Mouse (Mus musculus): Measurements from ENCODE around the gene Vcl.

Vcl gene

GRCm38 (mm10) chr14:21017871-21018270 is 88.7 kb downstream of the Vcl start:
- no peak for DNase-seq

DNA sequence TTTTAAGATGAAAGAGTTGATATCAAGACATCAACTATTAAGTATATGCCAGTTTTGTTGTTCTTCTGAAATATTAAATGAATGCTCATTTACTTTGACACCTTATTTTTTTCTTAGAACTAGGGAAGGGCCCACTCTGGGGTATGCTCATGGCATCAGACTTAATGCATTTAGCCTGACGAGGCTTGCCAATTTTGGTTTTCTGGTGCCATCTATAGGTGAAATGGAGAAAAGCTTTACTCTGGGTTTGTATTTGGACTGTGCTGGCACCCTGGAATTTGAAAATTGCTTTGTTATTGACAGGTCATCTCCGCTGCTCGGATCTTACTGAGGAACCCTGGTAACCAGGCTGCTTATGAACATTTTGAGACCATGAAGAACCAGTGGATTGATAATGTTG is 89.8 kb downstream of the Vcl start:
- peak; percentile 10 for DNase-seq

DNA sequence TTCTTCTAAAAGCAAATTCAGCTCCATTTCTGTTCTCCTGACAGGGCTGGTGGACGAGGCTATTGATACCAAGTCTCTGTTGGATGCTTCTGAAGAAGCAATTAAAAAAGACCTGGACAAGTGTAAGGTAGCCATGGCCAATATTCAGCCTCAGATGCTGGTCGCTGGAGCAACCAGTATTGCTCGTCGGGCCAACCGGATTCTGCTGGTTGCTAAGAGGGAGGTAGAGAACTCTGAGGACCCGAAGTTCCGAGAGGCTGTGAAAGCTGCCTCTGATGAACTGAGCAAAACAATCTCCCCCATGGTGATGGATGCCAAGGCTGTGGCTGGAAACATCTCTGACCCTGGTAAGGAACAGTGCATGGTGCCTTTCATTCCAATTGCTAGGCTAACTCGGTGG is 91.2 kb downstream of the Vcl start:
- DNase-seq, result peak; percentile 30

GRCm38 (mm10) chr14:21027542-21027941 is 98.3 kb downstream of the Vcl start:
- DNase-seq, result no peak

- no peak for DNase-seq
Observed at GRCm38 (mm10) chr14:21029025-21029659, 99.9 kb downstream of the Vcl start.

DNA sequence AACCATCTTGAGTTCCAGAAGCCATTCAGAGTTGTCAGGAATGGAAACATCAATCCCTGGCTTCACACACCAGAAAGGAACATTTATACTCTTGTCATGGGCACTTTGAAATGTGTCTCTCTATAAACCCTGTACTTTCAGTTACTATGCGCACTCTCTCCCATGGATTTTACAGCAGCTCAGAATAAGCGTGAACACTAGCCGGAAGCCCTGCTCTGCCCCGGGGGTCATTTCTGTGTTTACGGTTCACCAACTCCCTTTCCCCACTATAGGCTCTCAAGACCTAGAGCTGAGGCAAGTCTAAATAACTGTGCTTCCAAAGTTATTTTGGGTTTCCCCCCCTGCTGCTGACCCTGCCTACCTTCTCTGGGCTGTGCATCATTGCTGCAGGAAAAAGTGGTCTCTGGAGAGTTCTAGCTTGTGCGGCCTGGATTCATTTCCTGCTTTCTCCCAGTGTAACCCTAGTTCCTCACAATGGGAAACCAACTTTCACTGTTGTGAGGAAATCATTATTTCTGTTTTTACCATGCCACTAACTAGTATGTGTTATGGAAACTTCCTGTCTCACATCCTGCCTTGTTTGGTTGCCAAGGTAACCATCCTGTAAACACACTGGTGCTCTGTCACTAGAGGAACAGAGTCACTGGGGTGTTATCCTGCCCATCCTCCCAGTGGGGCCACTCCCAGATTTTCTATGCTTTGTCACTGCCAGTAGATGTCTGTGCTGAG is 102.7 kb downstream of the Vcl start:
- DNase-seq, result no peak

DNA sequence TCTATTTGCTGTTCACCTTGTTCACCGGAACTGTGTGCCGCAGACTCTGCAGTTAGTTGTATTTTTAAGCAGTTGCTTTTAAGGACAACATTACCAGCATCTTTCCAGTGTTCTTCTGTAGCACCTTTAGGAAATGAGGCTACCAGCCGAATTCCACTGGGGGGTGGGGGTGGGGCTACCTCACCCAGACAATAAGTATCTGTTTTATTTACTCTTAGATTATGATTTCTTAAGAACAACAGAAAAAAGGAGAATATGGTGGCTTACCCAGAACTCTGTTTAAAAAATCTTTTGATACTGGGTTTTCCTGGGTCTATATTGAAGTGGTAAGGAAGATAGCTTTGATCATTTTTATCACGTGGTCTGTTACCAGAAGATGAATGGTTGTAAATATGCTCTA is 105.1 kb downstream of the Vcl start:
- no peak for DNase-seq

- no peak for DNase-seq
Observed at GRCm38 (mm10) chr14:21034791-21035190, 105.6 kb downstream of the Vcl start.

- no peak for DNase-seq
Observed at GRCm38 (mm10) chr14:21039077-21039476, 109.9 kb downstream of the Vcl start.

DNA sequence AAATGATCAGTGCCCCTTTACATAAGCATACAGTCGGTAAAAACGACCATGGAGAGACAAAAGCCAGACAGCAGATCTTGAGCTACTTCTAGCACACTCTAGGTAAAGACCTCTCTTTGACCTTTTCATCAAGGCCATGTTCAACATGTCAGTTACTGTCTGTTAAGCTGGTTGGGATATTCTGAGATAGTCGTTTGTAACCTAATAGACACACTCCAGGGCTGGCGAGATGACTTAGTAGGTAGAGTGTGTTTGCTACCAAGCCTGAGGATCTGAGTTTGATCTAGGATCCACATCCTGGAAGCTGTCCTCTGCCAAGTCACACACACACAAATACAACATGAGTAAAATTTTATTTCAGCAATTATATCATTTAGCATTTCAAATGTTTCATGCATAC is 110.4 kb downstream of the Vcl start:
- no peak for DNase-seq

- no peak for DNase-seq
Observed at GRCm38 (mm10) chr14:21047840-21048239, 118.6 kb downstream of the Vcl start.

- no peak for DNase-seq
Observed at GRCm38 (mm10) chr14:21048879-21049278, 119.7 kb downstream of the Vcl start.

- DNase-seq, result peak; percentile 30
Observed at GRCm38 (mm10) chr14:21050734-21051133, 121.5 kb downstream of the Vcl start.

- DNase-seq, result no peak
Observed at GRCm38 (mm10) chr14:21051380-21052111, 122.3 kb downstream of the Vcl start.

DNA sequence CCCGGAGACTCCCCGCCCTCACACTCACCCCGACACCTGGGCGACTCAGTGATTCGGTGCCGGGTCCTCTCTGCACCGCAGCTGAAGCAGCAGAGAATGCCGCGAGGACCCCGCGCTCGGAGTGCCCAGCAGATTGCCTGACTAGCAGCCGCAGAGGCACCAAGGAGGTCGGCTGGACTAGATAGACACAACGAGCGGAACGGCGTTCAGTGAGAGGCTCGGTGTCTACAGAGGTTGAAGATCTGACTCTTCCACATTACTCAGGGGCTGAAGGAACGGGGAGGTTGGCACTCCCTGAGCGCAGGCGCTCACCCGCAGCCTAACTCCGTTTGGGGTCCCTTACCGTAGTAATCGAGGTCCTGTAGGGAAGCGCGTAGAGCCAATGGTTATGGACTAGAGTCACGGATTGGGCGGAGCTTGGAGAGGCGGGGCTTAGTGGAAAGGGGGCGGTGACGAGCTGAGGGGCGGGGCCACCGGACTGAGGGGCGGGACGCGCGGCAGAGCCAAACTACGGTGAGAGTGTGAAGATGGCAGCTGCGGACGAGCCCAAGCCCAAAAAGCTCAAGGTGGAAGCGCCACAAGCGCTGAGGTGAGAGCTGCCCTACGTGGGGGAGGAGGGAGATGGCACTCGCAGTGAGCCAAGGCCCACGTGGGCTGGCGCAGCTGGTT is 123.0 kb downstream of the Vcl start, which contains the start of the genes Ap3m1 and Adk:
Gene Ap3m1 (minus strand): TSS at position 397 of the 669 bp plus-strand sequence.
Gene Adk (plus strand): TSS at position 463 of the 669 bp plus-strand sequence.
- peak; percentile 92 for DNase-seq

- peak; percentile 88 for DNase-seq
Observed at GRCm38 (mm10) chr14:21052781-21053130, 123.6 kb downstream of the Vcl start.

DNA sequence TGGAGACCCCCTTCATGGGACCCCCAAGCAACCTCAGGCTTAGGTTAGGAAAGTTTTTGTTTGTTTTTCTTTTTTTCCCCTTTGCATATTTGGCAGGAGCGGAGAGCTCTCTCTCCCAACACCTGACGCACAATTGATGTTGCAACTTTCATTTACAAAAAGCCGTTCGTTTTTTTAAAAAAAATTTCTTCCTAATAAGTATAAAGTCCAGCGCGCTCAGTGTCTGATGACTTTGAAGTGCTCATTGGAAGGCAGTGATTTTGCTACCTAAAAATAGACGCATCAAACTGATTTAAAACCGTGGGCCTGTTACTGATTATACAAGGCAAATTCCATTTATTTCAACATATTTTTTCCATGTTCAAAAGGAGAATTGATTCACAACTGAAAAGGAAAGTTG is 124.0 kb downstream of the Vcl start:
- no peak for DNase-seq

DNA sequence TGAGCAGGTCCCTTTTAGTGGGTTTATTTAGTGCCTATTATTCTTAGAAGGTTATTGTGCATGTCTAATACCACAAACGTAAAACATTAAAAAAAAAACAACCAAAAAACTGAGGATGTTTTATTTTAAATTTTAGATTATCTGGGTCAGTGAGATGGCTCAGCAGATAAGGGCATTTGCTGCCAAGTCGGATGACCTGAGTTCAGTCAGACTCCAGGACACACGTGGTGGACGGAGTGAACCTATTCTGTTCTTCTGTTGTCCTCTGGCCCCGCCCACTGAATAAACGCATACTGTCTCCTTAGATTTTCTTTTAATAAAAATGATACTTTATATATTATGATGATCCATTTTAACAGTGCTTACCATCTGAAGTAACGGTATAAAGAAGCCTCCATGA is 124.4 kb downstream of the Vcl start:
- peak; percentile 43 for DNase-seq

DNA sequence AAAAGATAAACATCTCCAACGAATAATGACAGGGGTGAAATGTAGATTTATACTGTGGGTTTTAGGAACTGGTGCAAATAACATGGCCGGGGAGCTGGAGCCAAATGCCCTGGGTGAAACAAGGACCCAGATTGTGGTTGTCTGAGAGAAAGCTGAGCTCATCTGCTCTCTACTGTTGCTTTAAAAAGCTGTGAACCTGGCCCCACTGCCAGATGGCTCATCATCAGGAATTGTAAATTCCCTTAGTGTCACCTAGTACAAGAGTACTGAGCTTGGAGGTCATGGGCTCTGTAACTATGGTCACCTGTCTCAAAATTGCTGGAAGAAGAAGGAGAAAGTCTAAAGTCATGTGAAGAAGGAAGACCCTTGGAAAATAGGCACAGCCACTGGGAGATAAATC is 129.8 kb downstream of the Vcl start:
- DNase-seq, result no peak

GRCm38 (mm10) chr14:21062766-21063513 is 133.7 kb downstream of the Vcl start:
- DNase-seq, result no peak

GRCm38 (mm10) chr14:21064321-21064720 is 135.1 kb downstream of the Vcl start:
- DNase-seq, result no peak

DNA sequence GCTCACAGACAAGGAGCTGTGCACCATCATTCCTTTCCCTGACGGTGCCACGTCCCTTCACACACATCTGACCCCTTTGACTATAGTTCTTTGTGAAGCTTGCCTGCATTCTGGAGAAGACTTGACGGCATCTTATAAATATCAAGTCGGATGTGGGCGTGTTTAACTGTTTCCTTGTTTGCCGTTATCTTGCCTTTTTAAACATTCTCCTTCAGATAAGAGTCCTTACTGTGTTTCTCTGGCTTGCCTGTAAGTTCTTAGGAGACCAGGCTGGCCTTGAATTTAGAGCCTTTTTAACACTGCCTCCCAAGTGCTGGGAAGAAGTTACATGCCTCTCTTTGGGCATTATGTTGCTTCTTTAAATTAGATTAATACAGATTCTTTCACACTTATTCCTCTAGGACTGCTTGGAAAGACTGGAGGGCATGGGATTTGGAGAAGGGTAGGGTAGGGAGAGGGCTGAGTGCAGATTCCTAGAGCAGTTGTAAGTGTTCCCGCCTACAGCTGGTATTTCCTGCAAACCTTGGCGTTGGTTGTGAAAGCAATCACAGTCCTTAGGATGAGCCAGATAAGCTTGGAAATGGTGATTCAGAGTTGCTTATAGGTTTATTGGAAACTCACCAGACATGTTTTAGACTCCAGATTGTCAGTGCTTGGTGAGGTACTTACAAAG is 136.4 kb downstream of the Vcl start:
- no peak for DNase-seq
